Mouse (Mus musculus) testis, adult 2 months (tissue): ENCODE measurements around the gene Maml3.

Source experiments
- CTCF ChIP-seq: fragments of 200-500 bp; IDR thresholded peaks from 2 replicates; pipeline ENCODE4 v1.5.1; 2012; ENCODE audit warnings: low read depth, mild to moderate bottlenecking, inconsistent platforms, low read length, moderate library complexity; ENCODE audit not compliant: control insufficient read depth, insufficient read depth, insufficient replicate concordance
- POLR2A ChIP-seq: fragments of 200-500 bp; IDR thresholded peaks from 2 replicates; pipeline ENCODE4 v1.6.1; 2012; ENCODE audit warnings: low read depth, mild to moderate bottlenecking, inconsistent platforms, low read length, moderate library complexity; ENCODE audit not compliant: control insufficient read depth

GRCm38 (mm10) chr3:51688725-51689124 lies 416.2 kb downstream of the Maml3 start:
- no peak for TF ChIP-seq CTCF
- TF ChIP-seq POLR2A = no peak
